In genomic region chr9:15305503-15306397, GRCm38 (mm10) we compare ENCODE assay signal across 7 mouse cellular contexts. TPM values are rescaled to one million over a fixed set of nuclear protein-coding genes. Genes with fewer than 3 reads are reported as not detected.
A peak's percentile ranks its signal among the peaks of the same experiment; 100 is the strongest.
DNase-seq lines count a peak whose midpoint lies in the region; ATAC-seq lines count a peak whose summit lies in the region.

Gene Taf1d (plus strand): TSS chr9:15306214.

- H3K27ac ChIP-seq in intestine, embryonic 15.5 days = peak within 1 kb of the TSS; percentile 95
- H3K27ac ChIP-seq in midbrain, embryonic 10.5 days (replicated peaks) = peak within 1 kb of the TSS; percentile 98

- intact Hi-C loops in gastrocnemius, postnatal 36 days (cut with DNase I) = no loop called here
- intact Hi-C loops in left cerebral cortex, postnatal 25 days (cut with DNase I) = loop anchor here (2.0 kb wide), 1 partner anchor 27 kb away; the partner anchor contains the start of gene Med17

- WGBS in intestine, embryonic 15.5 days = 12% methylated on average over 45 of the region's 45 CpGs
- WGBS in midbrain, embryonic 10.5 days = 14% methylated on average over 45 of the region's 45 CpGs

- peak within 1 kb of the TSS; percentile 90 for H3K4me3 ChIP-seq in intestine, embryonic 15.5 days (replicated peaks)
- H3K4me3 ChIP-seq in midbrain, embryonic 10.5 days = peak within 1 kb of the TSS; percentile 88

- peaks cover 11% of the 10 kb centered on the region; the same call in 1 of the 2 replicates for H3K4me1 ChIP-seq in intestine, embryonic 15.5 days (replicated peaks)
- peaks cover 35% of the 10 kb centered on the region for H3K4me1 ChIP-seq in midbrain, embryonic 10.5 days

- no peaks in the 10 kb centered on the region for H3K9me3 ChIP-seq in intestine, embryonic 15.5 days
- no peaks in the 10 kb centered on the region for H3K9me3 ChIP-seq in midbrain, embryonic 10.5 days (replicated peaks)

- peak; percentile 98 for DNase-seq in adrenal gland, adult 2 months
- DNase-seq in embryo, embryonic 11.5 days (ENCODE audit: low read depth, low spot score) = peak; percentile 93
- peak; percentile 97 to 99 for DNase-seq in gastrocnemius, postnatal 36 days
- DNase-seq in left cerebral cortex, postnatal 25 days (ENCODE audit: low spot score in 2 of 2) = peak; percentile 95 to 97
- peak; percentile 95 for DNase-seq in midbrain, embryonic 10.5 days (ENCODE audit: low spot score)
- peak; percentile 95 for DNase-seq in right cerebral cortex, postnatal 4 days

- ATAC-seq in intestine, embryonic 15.5 days = peak; percentile 96

- peak within 1 kb of the TSS; percentile 99 for H3K9ac ChIP-seq in intestine, embryonic 15.5 days

- H3K27me3 ChIP-seq in intestine, embryonic 15.5 days (replicated peaks) = no peaks in the 10 kb centered on the region
- H3K27me3 ChIP-seq in midbrain, embryonic 10.5 days (ENCODE audit: low read depth, poor library complexity, severe bottlenecking) = no peaks in the 10 kb centered on the region

- H3K4me2 ChIP-seq in intestine, embryonic 15.5 days (replicated peaks) = peak within 1 kb of the TSS; percentile 52

- H3K36me3 ChIP-seq in intestine, embryonic 15.5 days = peaks cover 13% of the 10 kb centered on the region; the same call in 1 of the 2 replicates
- peaks cover 37% of the 10 kb centered on the region for H3K36me3 ChIP-seq in midbrain, embryonic 10.5 days

RNA-seq across cellular contexts. Expression of gene Taf1d, which starts in this region (rescaled TPM):
- 100 to 1,000 TPM in 1 of 2 experiments, 10 to 100 TPM in 1; 76.4 to 128 TPM for total RNA-seq in adrenal gland, adult 2 months (2021)
- 2.7 and 3.0 TPM in 2 replicates for polyA plus RNA-seq in adrenal gland, adult 2 months (2012; rRNA removed)
- total RNA-seq in gastrocnemius, postnatal 36 days (2021) = 100 to 1,000 TPM in 1 of 2 experiments, 10 to 100 TPM in 1; 85.5 to 104 TPM
- polyA plus RNA-seq in intestine, embryonic 15.5 days (2015; fragmentation: Nextera tagmentation; extraction: Ambion mirVana) = 79.1 and 82.8 TPM in 2 replicates
- 10 to 100 TPM; 25.8 to 28.8 TPM for total RNA-seq in left cerebral cortex, postnatal 25 days (2021)
- polyA plus RNA-seq in midbrain, embryonic 10.5 days (2016; fragmentation: Nextera tagmentation; extraction: Ambion mirVana) = 69.7 and 88.3 TPM in 2 replicates

Comparison
In these comparisons a context has a peak if more than half of its experiments do, and no peak if none do; other contexts are left out.
1. Peak in every context shown above with its lines: DNase-seq, ATAC-seq, H3K4me3 ChIP-seq and H3K27ac ChIP-seq.
2. RNA of gene Taf1d (polyA plus RNA-seq): 69.7 to 88.3 TPM in midbrain, embryonic 10.5 days and 79.1 to 82.8 TPM in intestine, embryonic 15.5 days; 2.7 to 3.0 TPM in adrenal gland, adult 2 months; every median in the first group is over 10 times any median in the second.